ENCODE assay signal across 10 mouse cellular contexts in the genomic region with DNA sequence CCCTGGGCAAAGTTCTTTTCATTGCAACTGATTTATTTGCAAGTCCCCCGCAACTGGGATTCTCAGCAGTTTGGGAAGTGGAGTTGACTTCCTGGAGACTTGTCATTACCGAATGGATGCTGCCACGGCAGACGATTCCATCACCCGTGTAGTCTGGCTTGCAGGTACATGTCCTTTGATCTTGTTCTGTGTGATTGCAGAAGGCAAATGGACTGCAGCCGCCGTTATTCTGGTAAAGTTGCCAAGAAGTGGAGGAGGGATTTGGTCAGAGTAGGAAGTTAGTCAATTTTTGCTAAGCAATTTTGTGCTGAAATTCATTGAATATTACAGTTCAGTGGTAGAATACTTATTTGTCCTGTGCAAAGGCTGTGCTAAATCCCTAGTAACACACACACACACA.
"Had no signal": no experiment of that assay in that cellular context is flagged by ENCODE, and none has a peak within 500 bp of the region (broad histone marks: within the 10 kb centered on the region; RNA-seq: fewer than 3 reads in every experiment).

No protein-coding gene starts in this region.

- H3K4me2 ChIP-seq: midbrain, embryonic 13.5 days; neural tube, embryonic 15.5 days had no signal

- H3K27ac ChIP-seq: left cerebral cortex, adult 2 months; limb, embryonic 10.5 days; liver, embryonic 14.5 days; midbrain, embryonic 13.5 days; neural tube, embryonic 15.5 days; stomach, postnatal 0 days had no signal

- H3K9ac ChIP-seq: liver, embryonic 14.5 days; midbrain, embryonic 13.5 days; neural tube, embryonic 15.5 days had no signal

- DNase-seq: lung, adult 2 months; lung, postnatal 36 days; thymus, postnatal 4 days had no signal

- H3K36me3 ChIP-seq: limb, embryonic 10.5 days; midbrain, embryonic 13.5 days; neural tube, embryonic 15.5 days had no signal

- H3K27me3 ChIP-seq: midbrain, embryonic 13.5 days; neural tube, embryonic 15.5 days had no signal

- ATAC-seq: lung, postnatal 0 days; midbrain, embryonic 13.5 days had no signal

- H3K4me1 ChIP-seq: midbrain, embryonic 13.5 days had no signal

- H3K9me3 ChIP-seq: limb, embryonic 10.5 days; midbrain, embryonic 13.5 days; neural tube, embryonic 15.5 days had no signal

- H3K4me3 ChIP-seq: left cerebral cortex, adult 2 months; limb, embryonic 10.5 days; midbrain, embryonic 13.5 days; neural tube, embryonic 15.5 days had no signal
